Mouse (Mus musculus) limb, embryonic 11.5 days (tissue): Measurements from ENCODE around the gene Spns2. TPM values are rescaled to one million over a fixed set of nuclear protein-coding genes. Genes with fewer than 3 reads are reported as not detected.
"Not testable (repeated sequence)": the region's sequence is repeated elsewhere in the genome, so short reads cannot be mapped to it uniquely, and the experiment has no call there.

Source experiments
- ATAC-seq: fragments of 200-750 bp; cut with Nextera tagmentation; 2 replicates; pipeline ENCODE4 v1.8.0; 2017; ENCODE audit warnings: low read depth; ENCODE audit not compliant: insufficient number of reproducible peaks, low FRiP score, low TSS enrichment
- DNase-seq: peaks from one replicate; pipeline ENCODE4 v3.0.0-alpha.2; 2015; ENCODE audit warnings: low spot score
- H3K27ac ChIP-seq: fragments of 300-500 bp; sonication (generic); replicated peaks from 2 replicates; pipeline ENCODE4 v1.5.1; 2014; ENCODE audit warnings: low read depth, mild to moderate bottlenecking, low read length
- H3K27me3 ChIP-seq: fragments of 300-500 bp; sonication (generic); 2 replicates; pipeline ENCODE4 v1.6.1; 2014; ENCODE audit warnings: mild to moderate bottlenecking, low read length, mixed read lengths; ENCODE audit not compliant: control insufficient read depth, insufficient read depth
- H3K36me3 ChIP-seq: fragments of 300-500 bp; sonication (generic); 2 replicates; pipeline ENCODE4 v1.6.1; 2014; ENCODE audit warnings: mild to moderate bottlenecking, low read length, moderate library complexity, mixed read lengths; ENCODE audit not compliant: control insufficient read depth, insufficient read depth
- H3K4me1 ChIP-seq: fragments of 300-500 bp; sonication (generic); 2 replicates; pipeline ENCODE4 v1.6.1; 2014; ENCODE audit warnings: low read length, mixed read lengths; ENCODE audit not compliant: control insufficient read depth, insufficient read depth
- H3K4me2 ChIP-seq: fragments of 300-500 bp; sonication (generic); 2 replicates; pipeline ENCODE4 v1.6.1; 2014; ENCODE audit warnings: low read depth, mild to moderate bottlenecking, moderate library complexity; ENCODE audit not compliant: severe bottlenecking
- H3K4me3 ChIP-seq: fragments of 300-500 bp; sonication (generic); 2 replicates; pipeline ENCODE4 v1.5.1; 2014; ENCODE audit warnings: low read depth, low read length
- H3K9ac ChIP-seq: fragments of 300-500 bp; sonication (generic); 2 replicates; pipeline ENCODE4 v1.6.1; 2014; ENCODE audit warnings: mild to moderate bottlenecking, low read length
- H3K9me3 ChIP-seq: fragments of 300-500 bp; sonication (generic); 2 replicates; pipeline ENCODE4 v1.6.1; 2016; ENCODE audit warnings: low read length; ENCODE audit not compliant: control insufficient read depth
- WGBS: fragments of 180-500 bp; shearing (Covaris S2); extraction: QIAGEN DNeasy Blood & Tissue Kit; methylation state at CpG from one replicate; pipeline ENCODE4 v1.1.7; 2014; 5-methylcytosine and 5-hydroxymethylcytosine counted together
- polyA plus RNA-seq: library from polyadenylated mRNA; unstranded; fragments of >200 nt; fragmentation: Nextera tagmentation; extraction: Ambion mirVana; gene quantifications from 2 replicates; pipeline ENCODE4 v1.2.1, GENCODE M21; 2014

Spns2 gene
- polyA plus RNA-seq, 1 experiment from 2014 or later: 2.1 TPM

DNA sequence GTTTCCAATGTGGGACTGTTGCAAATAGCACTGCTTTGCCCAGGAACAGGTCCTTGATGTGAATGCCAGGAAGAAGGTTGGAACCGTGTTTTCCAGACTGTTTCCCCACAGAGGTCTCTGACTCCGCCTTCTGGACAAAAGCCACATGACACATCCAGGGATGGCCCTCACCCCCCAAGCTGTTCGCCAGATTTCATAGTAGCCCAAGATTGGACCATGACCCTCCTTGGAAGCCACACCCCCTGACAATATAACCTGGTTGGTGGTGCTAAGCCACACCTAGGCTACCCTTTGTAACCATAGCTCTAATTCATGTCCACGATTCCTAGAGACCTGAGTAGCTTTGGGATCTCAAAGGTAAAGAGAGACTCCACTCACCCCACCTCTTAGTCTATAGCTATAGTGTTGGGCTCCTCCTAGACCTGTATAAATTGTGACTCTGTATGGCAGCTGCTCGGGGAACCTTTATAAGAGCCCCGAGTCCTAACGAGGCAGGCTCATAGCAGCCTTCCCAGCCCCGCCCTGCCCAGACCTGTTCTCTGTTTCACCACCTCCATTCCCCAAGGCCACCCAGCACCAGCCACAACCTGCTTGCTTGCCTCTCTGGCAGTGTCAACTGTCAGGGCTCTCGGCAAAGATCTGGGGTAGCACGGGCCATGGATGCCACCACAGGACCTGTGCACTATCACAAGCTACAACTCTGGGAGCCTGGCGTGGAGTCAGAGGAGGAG lies 54.6 kb downstream of the Spns2 start, which contains the start of gene Ggt6:
Gene Ggt6, plus strand, starts transcription at position 564 of the 731 bp plus-strand sequence.
- Histone ChIP-seq H3K9me3 (no peaks in the 10 kb centered on the region), H3K4me3 (no peak within 1 kb of the TSS), H3K36me3 (no peaks in the 10 kb centered on the region), H3K27me3 (no peaks in the 10 kb centered on the region), H3K4me1 (no peaks in the 10 kb centered on the region), H3K27ac (no peak within 1 kb of the TSS), H3K9ac (no peak within 1 kb of the TSS), H3K4me2 (no peak within 1 kb of the TSS)
- DNase-seq (no peak), ATAC-seq (no peak; the same call in 1 of the 2 replicates)
- 63% methylated on average over 11 of the region's 11 CpGs for WGBS

DNA sequence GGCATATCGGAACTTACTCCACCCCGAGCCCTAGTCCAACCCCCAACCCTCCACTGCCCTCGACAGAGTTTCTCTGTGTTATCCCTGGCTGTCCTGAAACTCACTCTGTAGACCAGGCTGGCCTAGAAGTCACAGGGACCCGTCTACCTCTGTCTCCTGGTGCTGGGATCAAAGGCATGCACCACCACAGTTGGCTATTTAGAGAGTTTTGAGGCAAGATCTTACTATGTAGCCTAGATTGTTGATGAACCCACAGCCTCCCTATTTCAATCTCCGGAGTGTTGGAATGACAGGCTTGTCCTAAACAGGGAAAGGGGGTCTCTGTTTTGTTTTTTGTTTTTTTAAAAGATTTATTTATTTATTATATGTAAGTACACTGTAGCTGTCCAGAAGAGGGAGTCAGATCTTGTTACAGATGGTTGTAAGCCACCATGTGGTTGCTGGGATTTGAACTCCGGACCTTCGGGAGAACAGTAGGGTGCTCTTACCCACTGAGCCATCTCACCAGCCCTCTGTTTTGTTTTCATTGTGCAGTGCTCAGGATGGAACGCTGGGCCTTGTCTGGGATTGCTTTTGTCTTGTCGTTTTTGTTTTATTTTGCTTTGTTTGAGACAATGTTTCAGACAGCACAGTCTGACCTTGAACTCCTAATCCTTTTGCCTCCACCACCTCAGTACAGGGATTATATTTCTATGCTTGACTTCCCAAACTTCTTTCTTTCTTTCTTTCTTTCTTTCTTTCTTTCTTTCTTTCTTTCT lies 59.2 kb downstream of the Spns2 start:
- DNase-seq, H3K4me3 ChIP-seq, H3K27ac ChIP-seq, H3K27me3 ChIP-seq, H3K9me3 ChIP-seq, H3K36me3 ChIP-seq, ATAC-seq, H3K4me2 ChIP-seq, H3K9ac ChIP-seq, H3K4me1 ChIP-seq: not testable (repeated sequence)
- WGBS: 67% methylated on average over 9 of the region's 9 CpGs

GRCm38 (mm10) chr11:72429288-72429690 lies 60.4 kb downstream of the Spns2 start:
- no peaks in the 10 kb centered on the region for H3K27me3 ChIP-seq
- no peaks in the 10 kb centered on the region for H3K4me1 ChIP-seq
- H3K36me3 ChIP-seq: no peaks in the 10 kb centered on the region
- no peaks in the 10 kb centered on the region for H3K9me3 ChIP-seq
- peak; percentile 57; the same call in 1 of the 2 replicates for ATAC-seq
- WGBS: 47% methylated on average over 7 of the region's 7 CpGs
- H3K27ac ChIP-seq: no peak overlapping the region
- no peak overlapping the region for H3K4me3 ChIP-seq
- no peak overlapping the region for H3K4me2 ChIP-seq
- H3K9ac ChIP-seq: no peak overlapping the region
- DNase-seq: peak; percentile 83

GRCm38 (mm10) chr11:72428694-72429093 lies 61.0 kb downstream of the Spns2 start:
- 5% methylated on average over 5 of the region's 5 CpGs for WGBS
- Histone ChIP-seq H3K4me2 (no peak overlapping the region), H3K4me3 (no peak overlapping the region), H3K27me3 (no peaks in the 10 kb centered on the region), H3K9me3 (no peaks in the 10 kb centered on the region), H3K4me1 (no peaks in the 10 kb centered on the region), H3K9ac (no peak overlapping the region), H3K36me3 (no peaks in the 10 kb centered on the region), H3K27ac (no peak overlapping the region)
- DNase-seq (peak; percentile 78), ATAC-seq (no peak)

- Histone ChIP-seq H3K4me3 (no peak overlapping the region), H3K4me1 (no peaks in the 10 kb centered on the region), H3K9ac (no peak overlapping the region), H3K27ac (no peak overlapping the region), H3K4me2 (no peak overlapping the region), H3K27me3 (no peaks in the 10 kb centered on the region), H3K36me3 (no peaks in the 10 kb centered on the region), H3K9me3 (no peaks in the 10 kb centered on the region)
- no peak for ATAC-seq
- no peak for DNase-seq
Measured at GRCm38 (mm10) chr11:72426884-72427283, 62.8 kb downstream of the Spns2 start.

DNA sequence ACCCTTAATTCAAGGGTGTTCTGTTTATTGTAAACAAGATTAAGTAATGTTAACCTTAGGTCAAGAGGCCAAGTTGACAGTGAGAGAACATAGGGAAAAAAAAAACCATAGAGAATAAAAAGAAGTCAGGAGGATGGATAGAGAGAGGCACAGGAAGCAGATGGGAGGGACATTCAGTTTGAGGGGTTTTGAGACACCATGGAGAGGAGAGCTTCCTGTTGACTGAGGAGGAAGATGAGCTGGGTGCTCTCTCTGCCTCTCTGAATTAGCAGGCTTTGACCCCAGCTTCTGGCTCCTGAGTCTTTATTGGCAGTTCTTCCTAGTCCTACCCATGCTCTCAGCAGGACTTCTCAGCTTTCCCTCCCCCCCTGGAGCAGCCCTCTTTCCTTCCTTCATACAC lies 64.5 kb downstream of the Spns2 start:
- Histone ChIP-seq H3K9ac (no peak overlapping the region), H3K27me3 (no peaks in the 10 kb centered on the region), H3K4me2 (no peak overlapping the region), H3K27ac (no peak overlapping the region), H3K4me1 (no peaks in the 10 kb centered on the region), H3K4me3 (no peak overlapping the region), H3K9me3 (no peaks in the 10 kb centered on the region), H3K36me3 (no peaks in the 10 kb centered on the region)
- no peak for DNase-seq
- ATAC-seq: no peak

DNA sequence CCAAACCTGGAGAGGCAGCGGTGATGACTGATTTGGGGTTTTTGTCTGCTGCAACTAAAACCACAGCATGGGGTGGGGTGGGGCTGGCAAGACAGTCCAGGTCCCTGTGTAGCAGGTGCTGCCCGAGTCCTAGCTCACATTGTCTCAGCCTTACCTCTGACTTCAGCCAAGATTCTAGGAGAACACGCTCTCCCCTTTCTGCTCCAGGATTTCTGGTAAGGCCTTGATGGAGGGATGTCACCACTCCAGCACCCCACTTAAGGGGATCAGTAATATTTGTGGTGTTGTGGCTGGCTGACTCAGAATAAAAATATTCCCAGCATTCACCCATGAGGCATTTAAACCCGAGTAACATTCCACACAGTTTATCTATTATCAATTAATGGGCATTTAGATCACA lies 66.0 kb downstream of the Spns2 start:
- ATAC-seq (no peak), DNase-seq (no peak)
- no peak overlapping the region for H3K27ac ChIP-seq
- H3K9ac ChIP-seq: no peak overlapping the region
- H3K4me2 ChIP-seq: no peak overlapping the region
- no peaks in the 10 kb centered on the region for H3K9me3 ChIP-seq
- no peaks in the 10 kb centered on the region for H3K36me3 ChIP-seq
- no peaks in the 10 kb centered on the region for H3K27me3 ChIP-seq
- WGBS: 87% methylated on average over 4 of the region's 4 CpGs
- no peaks in the 10 kb centered on the region for H3K4me1 ChIP-seq
- no peak overlapping the region for H3K4me3 ChIP-seq

DNA sequence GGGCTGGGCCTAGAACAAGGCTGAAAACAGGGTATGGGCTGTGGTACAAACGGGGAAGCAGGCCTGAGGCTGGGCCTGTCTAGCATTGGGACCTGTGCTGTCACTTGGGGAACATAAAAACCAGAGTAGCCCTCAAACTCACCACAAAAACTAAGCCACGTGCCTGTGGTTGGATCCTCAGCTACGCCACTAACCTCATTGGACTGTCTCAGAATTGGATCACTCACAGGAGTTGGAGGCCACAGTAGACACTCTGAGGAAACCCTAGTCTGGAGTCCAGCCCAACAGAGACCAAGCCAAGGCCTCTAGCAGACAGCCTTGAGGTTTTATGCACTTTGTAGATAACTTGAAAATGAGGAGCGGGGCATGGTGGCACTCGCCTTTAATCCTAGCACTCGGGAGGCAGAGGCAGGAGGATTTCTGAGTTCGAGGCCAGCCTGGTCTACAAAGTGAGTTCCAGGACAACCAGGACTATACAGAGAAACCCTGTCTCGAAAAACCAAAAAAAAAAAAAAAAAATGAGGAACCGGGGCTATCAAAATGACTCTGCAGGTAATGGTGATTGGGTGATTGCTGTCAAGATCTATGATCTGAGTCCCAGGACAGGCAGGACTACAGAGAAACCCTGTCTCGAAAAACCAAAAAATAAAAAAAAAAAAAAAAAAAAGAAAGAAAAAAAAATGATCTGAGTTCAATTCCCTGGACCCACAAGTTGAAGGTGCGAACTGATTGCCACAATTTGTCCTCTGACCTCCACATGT lies 68.0 kb downstream of the Spns2 start:
- ATAC-seq (no peak), DNase-seq (no peak)
- Histone ChIP-seq H3K4me1 (peaks cover 14% of the 10 kb centered on the region), H3K4me2 (no peak overlapping the region), H3K4me3 (no peak overlapping the region), H3K9me3 (no peaks in the 10 kb centered on the region), H3K9ac (no peak overlapping the region), H3K36me3 (no peaks in the 10 kb centered on the region), H3K27me3 (no peaks in the 10 kb centered on the region), H3K27ac (no peak overlapping the region)
- WGBS: 88% methylated on average over 11 of the region's 11 CpGs
